Mouse (Mus musculus) spleen, adult 18-20 months (tissue): Measurements from ENCODE around the gene Mfrp.

Experiments used
- DNase-seq, 2 experiments: peaks; one replicate each; pipeline ENCODE4 v3.0.0; 2022; ENCODE audit warnings: mixed read lengths in 2 of 2

Gene Mfrp

GRCm38 (mm10) chr9:44078955-44079756, 22.4 kb upstream of the Mfrp start:
- no peak for DNase-seq

- DNase-seq, result no peak
Measured at GRCm38 (mm10) chr9:44079997-44080780, 21.3 kb upstream of the Mfrp start.

- DNase-seq, result no peak
Measured at GRCm38 (mm10) chr9:44080953-44081352, 20.6 kb upstream of the Mfrp start.

GRCm38 (mm10) chr9:44081581-44081980, 19.9 kb upstream of the Mfrp start:
- DNase-seq, result no peak

- no peak for DNase-seq
Measured at GRCm38 (mm10) chr9:44082266-44082665, 19.3 kb upstream of the Mfrp start.

- DNase-seq, result no peak
Measured at GRCm38 (mm10) chr9:44083392-44084121, 18.0 kb upstream of the Mfrp start.

GRCm38 (mm10) chr9:44084236-44084635, 17.3 kb upstream of the Mfrp start:
- DNase-seq, result no peak

GRCm38 (mm10) chr9:44084659-44085229, 16.8 kb upstream of the Mfrp start:
- peak; percentile 84 to 92 for DNase-seq

- no peak for DNase-seq
Measured at GRCm38 (mm10) chr9:44085276-44085675, 16.3 kb upstream of the Mfrp start.

- no peak for DNase-seq
Measured at GRCm38 (mm10) chr9:44085741-44086665, 15.5 kb upstream of the Mfrp start.

GRCm38 (mm10) chr9:44086960-44087359, 14.6 kb upstream of the Mfrp start:
- DNase-seq, result no peak

- DNase-seq, result no peak
Measured at GRCm38 (mm10) chr9:44087761-44088455, 13.6 kb upstream of the Mfrp start.

GRCm38 (mm10) chr9:44088877-44089608, 12.5 kb upstream of the Mfrp start:
- DNase-seq, result no peak

GRCm38 (mm10) chr9:44093612-44094503, 7.7 kb upstream of the Mfrp start:
- DNase-seq, result peak; percentile 61 to 73

GRCm38 (mm10) chr9:44094737-44095136, 6.8 kb upstream of the Mfrp start:
- no peak for DNase-seq

GRCm38 (mm10) chr9:44095781-44096180, 5.7 kb upstream of the Mfrp start:
- no peak for DNase-seq

- no peak for DNase-seq
Measured at GRCm38 (mm10) chr9:44096536-44096935, 5.0 kb upstream of the Mfrp start.

- DNase-seq, result no peak
Measured at GRCm38 (mm10) chr9:44104881-44105280, 3.4 kb downstream of the Mfrp start.

GRCm38 (mm10) chr9:44105781-44106180, 4.3 kb downstream of the Mfrp start:
- DNase-seq, result no peak
